Mouse (Mus musculus) lung, adult 2 months (tissue): ENCODE data around the gene Ndst4. TPM values are rescaled to one million over a fixed set of nuclear protein-coding genes. Genes with fewer than 3 reads are reported as not detected.

Source experiments
- DNase-seq: peaks from one replicate; pipeline ENCODE4 v3.0.0; 2022
- H3K4me1 ChIP-seq: fragments of 200-500 bp; 2 replicates; pipeline ENCODE4 v1.6.1; 2011; ENCODE audit warnings: low read length; ENCODE audit not compliant: control insufficient read depth, insufficient read depth
- H3K4me3 ChIP-seq: fragments of 200-500 bp; replicated peaks from 2 replicates; pipeline ENCODE3; 2011; ENCODE audit warnings: low read depth, mild to moderate bottlenecking, control low read depth, low read length; ENCODE audit errors: extremely low read depth
- CTCF ChIP-seq: fragments of 200-500 bp; IDR thresholded peaks from 2 replicates; pipeline ENCODE4 v1.5.1; 2011; ENCODE audit warnings: mild to moderate bottlenecking, low read length, control low read depth; ENCODE audit not compliant: insufficient read depth
- POLR2A ChIP-seq: fragments of 200-500 bp; IDR thresholded peaks from 2 replicates; pipeline ENCODE4 v1.6.1; 2011; ENCODE audit warnings: low read depth, mild to moderate bottlenecking, control low read depth, low read length, borderline replicate concordance; ENCODE audit errors: extremely low read depth
- WGBS: fragments of 180-500 bp; shearing (Covaris S2); methylation state at CpG from one replicate; pipeline ENCODE4 v1.1.7; 2018; 5-methylcytosine and 5-hydroxymethylcytosine counted together
- polyA plus RNA-seq: library from polyadenylated mRNA; depleted of rRNA; stranded (reverse); fragments of >200 nt; gene quantifications from 2 replicates; pipeline ENCODE4 v1.2.3, GENCODE M21; 2012

The Ndst4 gene
- polyA plus RNA-seq, 1 experiment: 0.01 TPM

DNA sequence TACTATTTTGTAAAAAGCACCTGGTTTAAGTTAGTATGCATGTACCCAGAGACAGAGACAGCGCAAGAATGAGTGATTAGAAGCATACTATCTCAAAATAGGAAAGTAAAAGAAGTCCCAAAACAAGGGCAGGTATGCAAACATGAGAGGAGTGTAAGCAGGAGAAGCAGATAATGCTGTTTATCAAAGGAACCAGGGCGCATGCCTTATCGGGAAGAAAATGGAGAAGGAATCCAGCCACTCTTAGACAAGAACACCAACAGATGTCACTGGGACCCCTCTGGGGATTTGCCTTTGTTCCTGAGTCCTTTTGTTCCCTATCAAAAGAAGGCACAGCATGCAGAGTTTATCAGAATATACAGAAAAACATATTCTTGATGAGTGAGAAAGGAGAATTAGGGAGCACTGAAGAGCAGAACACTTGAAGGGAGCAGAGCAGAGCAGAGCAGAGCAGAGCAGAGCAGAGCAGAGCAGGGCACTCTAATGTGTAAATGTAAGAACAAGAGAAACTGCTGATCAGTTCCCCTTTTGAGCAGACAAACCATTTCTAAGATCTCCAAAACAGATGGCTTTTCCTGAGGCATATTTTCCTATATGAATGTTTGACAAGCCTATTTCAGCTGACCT, 251.2 kb downstream of the Ndst4 start:
- Histone ChIP-seq H3K4me1 (no peaks in the 10 kb centered on the region), H3K4me3 (no peak overlapping the region)
- TF ChIP-seq CTCF: no peak
- no peak for TF ChIP-seq POLR2A
- no peak for DNase-seq
- WGBS: 42% methylated on average over 3 of the region's 3 CpGs

DNA sequence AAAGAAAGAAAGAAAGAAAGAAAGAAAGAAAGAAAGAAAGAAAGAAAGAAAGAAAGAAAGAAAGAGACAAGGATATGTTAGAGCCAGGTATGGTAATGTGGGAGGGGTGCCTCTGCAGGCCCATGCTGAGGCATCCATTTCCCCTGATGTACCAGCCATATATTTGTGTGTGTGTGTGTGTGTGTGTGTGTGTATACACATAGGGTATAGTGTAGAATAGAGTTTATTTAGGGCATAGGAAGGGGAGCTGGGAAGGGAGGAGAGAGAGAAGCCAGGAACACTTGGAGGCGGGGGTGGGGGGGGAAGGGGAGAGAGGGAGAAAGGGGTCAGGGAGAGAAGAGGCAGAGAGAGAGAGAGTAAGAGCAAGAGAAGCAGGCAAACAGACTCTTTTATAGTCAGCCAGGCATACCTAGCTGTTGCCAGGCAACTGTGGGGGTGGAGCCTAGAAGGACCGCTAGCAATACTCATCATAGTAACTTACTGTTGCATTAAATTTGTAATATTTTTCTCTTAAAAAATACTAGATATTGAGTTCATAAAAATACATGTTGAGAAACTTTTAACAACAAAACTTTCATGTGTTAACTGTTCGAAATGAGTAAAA, 256.3 kb downstream of the Ndst4 start:
- Histone ChIP-seq H3K4me3 (no peak overlapping the region), H3K4me1 (no peaks in the 10 kb centered on the region)
- TF ChIP-seq POLR2A (no peak), CTCF (no peak)
- no peak for DNase-seq
- 73% methylated on average over 3 of the region's 3 CpGs for WGBS

DNA sequence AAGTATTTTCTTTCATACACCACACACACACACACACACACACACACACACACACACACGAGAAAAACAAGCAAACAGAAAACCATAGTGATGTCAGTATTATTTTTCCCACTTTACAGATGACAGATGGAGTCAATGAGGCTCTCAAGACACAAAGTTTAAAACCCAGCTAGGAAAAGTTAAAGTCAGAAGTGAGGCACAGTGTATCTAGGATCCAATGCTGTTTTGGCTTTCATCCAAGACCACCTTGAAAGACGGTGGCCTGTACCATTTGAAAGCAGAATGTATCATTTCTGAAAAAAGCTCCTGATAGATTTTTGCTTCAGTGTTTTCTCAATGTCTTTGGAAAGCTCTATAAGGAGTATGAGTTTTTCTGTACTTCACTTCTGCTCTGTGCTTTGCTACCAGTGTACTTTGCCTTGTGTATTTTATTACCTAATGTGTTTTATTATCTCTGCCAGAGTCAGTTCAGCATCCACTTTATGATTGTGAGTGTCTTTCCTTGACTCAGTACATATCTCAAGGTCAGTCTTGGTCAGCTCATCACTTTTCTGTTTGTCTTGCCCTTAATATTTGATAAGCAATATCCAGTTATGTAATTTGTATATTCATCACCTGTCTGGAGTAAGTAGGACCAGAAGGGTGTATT, 257.1 kb downstream of the Ndst4 start:
- H3K4me3 ChIP-seq: no peak overlapping the region
- TF ChIP-seq POLR2A (no peak), CTCF (no peak)
- WGBS: 44% methylated on average over 2 of the region's 2 CpGs
- H3K4me1 ChIP-seq: no peaks in the 10 kb centered on the region
- no peak for DNase-seq

DNA sequence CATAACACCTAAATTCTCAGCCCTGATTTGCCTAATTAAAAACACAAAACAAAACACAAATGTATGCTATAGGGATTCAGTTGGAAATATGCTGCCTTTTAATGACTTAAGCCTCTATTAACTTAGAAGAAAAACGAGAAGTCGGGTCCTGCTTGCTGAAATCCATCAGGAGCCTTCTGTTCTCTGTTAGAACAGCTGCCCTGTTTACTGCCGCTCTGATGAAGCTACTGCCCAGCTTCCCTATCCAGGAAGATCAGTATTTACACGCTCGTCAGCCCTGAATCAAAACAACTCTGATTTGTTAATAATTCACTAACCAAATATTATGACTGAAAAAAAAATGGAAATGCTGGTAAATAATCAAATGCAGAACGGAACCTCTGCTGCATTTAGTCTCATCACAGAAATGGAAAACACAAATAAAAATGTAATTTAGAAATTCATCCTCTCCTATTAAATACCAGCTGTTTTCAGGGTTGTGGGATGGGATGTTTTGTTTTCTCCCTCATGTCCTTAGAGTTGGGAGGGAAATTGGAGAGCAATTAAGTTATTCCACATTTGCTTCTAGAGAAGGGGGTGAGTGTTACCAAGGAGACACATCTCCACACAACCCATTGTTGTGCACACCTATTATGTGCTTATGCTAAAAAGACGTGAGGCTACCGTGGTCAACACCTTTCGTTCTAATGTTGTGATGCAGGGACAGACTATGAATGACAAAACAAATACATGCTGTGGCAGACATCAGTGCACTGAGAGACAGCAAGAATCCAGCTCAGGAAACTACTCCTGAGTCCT, 270.3 kb downstream of the Ndst4 start:
- Histone ChIP-seq H3K4me3 (no peak overlapping the region), H3K4me1 (no peaks in the 10 kb centered on the region)
- DNase-seq: no peak
- 43% methylated on average over 9 of the region's 9 CpGs for WGBS
- TF ChIP-seq POLR2A (no peak), CTCF (no peak)

DNA sequence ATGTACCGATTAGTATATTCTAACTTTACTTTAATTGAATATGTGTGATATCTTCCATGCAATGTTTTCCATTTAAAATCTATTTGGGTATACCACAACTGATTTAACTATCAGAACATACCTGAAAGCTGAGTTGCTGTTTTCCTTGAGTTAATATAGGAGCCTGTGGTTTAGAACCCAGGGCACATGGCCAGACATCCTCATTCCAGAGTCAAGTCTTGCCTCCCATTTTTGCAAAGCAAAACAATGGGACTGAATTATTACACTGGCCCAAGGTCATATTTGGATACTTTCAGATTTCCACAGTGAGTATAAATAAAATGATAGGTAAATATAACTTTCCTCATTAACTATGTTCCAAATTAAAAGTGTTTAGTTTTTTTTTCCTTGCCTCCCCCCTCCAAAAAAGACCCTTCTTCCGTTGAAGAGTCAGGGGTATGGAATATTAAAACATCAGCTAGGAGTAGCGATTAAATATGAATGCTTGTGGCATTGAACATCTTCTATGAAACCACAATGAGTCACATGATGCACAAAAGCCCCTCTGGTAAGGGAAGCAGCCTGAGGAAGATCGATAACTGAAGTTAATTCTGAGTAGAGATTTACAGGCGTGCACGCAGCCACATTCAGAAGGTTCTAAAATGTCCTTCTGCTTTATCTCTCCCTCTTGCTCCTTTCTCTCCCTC, 271.5 kb downstream of the Ndst4 start:
- TF ChIP-seq CTCF: no peak
- no peak for TF ChIP-seq POLR2A
- Histone ChIP-seq H3K4me1 (no peaks in the 10 kb centered on the region), H3K4me3 (no peak overlapping the region)
- 86% methylated on average over 6 of the region's 6 CpGs for WGBS
- DNase-seq: no peak

DNA sequence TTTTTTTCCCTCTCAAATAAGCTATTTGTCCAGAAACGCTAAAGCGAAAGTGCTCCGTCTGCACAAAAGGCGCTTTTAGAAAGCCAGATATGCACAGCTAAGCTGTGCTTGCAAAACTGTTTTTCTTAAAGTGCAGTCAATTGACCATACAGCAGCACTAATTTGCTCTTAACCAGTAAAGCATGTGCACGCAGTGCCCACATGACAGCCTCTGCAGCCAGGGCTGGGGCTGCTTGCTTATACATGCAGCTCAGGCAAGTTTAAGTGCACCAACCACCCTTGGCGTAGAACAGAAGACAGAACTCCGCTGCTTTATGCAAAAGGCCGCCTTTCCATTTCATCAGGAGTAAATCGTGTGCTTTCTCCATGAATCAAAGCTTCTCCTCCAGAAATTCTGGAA, 275.0 kb downstream of the Ndst4 start:
- Histone ChIP-seq H3K4me1 (no peaks in the 10 kb centered on the region), H3K4me3 (no peak overlapping the region)
- no peak for TF ChIP-seq CTCF
- no peak for TF ChIP-seq POLR2A
- DNase-seq: no peak
- 75% methylated on average over 9 of the region's 9 CpGs for WGBS

DNA sequence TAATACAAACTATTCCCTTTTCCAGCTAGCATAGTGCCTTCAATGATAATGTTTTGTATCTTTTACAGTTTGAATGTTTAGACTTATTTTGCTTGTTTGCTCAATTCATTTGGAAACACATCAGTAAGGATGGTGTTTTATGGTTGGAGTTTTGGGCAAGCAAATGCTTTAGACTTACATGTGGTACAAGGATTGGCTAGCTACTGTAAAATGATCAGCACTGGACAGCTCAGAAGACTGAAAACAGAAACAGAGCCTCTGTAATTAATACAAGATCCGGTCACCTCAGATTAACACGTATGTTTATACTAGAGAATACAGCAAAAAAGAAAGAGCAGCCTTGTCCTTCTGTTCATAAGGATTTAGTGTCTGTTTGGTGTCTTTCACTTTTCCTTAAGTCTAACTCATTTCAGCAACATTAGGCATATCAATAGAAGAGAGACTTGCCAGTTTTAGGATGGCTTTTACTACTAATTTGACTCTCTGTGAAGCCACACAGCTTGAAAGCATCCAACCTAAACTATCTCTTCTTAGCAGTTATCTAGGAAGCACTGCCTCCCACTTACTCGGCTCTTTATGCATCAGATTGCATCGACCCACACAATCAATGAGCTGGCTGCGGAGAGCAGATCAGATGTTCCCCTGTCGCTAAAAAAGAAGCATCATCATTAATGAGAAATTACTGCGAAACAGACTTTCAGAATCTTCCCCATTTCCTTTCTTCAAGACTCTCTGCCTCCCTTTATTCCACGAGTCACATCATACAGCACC, 279.8 kb downstream of the Ndst4 start:
- TF ChIP-seq CTCF (no peak), POLR2A (no peak)
- Histone ChIP-seq H3K4me3 (no peak overlapping the region), H3K4me1 (no peaks in the 10 kb centered on the region)
- WGBS: 70% methylated on average over 8 of the region's 8 CpGs
- no peak for DNase-seq

DNA sequence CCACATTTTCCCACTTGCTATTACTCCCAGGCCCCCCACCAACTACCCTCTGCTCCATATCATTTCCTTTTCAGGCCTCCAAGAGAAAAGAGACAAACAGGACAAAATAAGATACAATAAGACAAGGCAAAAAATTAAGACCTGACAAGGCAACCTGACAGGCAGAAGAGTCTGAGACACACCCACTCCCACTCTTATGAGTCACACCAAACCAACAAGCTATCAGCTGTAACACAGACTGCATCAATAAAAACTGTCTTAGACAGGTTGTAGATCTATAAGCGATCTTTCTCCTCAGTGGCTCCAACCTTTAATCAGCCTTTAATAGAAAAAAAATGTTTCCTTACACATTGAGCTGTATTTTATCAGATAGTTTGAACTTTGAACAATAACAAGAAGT, 280.7 kb downstream of the Ndst4 start:
- TF ChIP-seq CTCF: no peak
- TF ChIP-seq POLR2A: no peak
- 84% methylated on average over 1 of the region's 1 CpGs for WGBS
- DNase-seq: no peak
- H3K4me1 ChIP-seq: no peaks in the 10 kb centered on the region
- no peak overlapping the region for H3K4me3 ChIP-seq
